Mouse (Mus musculus): ENCODE data around the gene Rasgrp2.

DNA sequence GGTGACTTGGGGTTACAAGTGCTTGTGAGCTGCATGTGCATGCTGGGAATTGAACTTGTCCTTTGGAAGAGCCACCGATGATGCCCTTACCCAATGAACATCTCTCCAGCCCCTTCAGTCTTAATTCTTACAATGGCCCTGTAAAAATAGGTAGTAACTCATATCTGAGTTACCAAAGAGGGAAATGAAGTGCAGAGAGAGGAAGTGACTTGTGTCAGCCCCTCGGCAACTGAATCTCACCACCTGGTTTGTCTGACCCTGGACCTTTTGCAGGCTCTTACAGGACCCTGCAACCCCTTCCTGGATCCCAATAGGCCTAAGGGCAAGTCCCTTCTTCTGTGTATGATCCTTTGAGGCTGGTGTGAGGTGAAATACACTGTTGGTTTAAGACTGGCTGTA is 47.0 kb upstream of the Rasgrp2 start:
- TF ChIP-seq CTCF (IDR thresholded peaks at IDR 0.05; ENCODE audit: control insufficient read depth, insufficient read depth, low read length) (no peak), POLR2A (IDR thresholded peaks at IDR 0.05; ENCODE audit: borderline replicate concordance, control insufficient read depth, low read depth, low read length) (no peak)

Data from bone marrow, adult 2 months (tissue).